Mouse (Mus musculus): ENCODE measurements around the gene Tcea3. TPM values are rescaled to one million over a fixed set of nuclear protein-coding genes. Genes with fewer than 3 reads are reported as not detected.
A peak's percentile ranks its signal among the peaks of the same experiment; 100 is the strongest.

Gene Tcea3
- total RNA-seq, 1 experiment: 75.1 TPM

- H3K4me3 ChIP-seq (ENCODE audit: insufficient read depth in 1 of 2, low read depth in 1 of 2, low read length in 2 of 2, poor library complexity in 1 of 2, severe bottlenecking in 1 of 2): no peak overlapping the region
- H3K36me3 ChIP-seq (ENCODE audit: control insufficient read depth, insufficient read depth, low read length, poor library complexity, severe bottlenecking): peaks cover 2% of the 10 kb centered on the region; the same call in 1 of the 2 replicates
- DNase-seq (ENCODE audit: low read depth, low spot score): no peak
- no peak overlapping the region for H3K9ac ChIP-seq (ENCODE audit: insufficient read depth, low read depth, low read length, poor library complexity, severe bottlenecking)
- in situ Hi-C loops (cut with MboI; ENCODE audit: low sequenced_read_pairs in 2 of 2, unreplicated experiment in 2 of 2): no loop called here
- H3K9me3 ChIP-seq (ENCODE audit: control insufficient read depth, insufficient read depth, low read depth, low read length): no peaks in the 10 kb centered on the region
- H3K4me1 ChIP-seq (ENCODE audit: control insufficient read depth in 2 of 2, insufficient read depth in 2 of 2, low read length in 2 of 2, poor library complexity in 1 of 2): peaks cover 2 to 6% of the 10 kb centered on the region in 2 experiments; a peak in 3 of 4 replicates
- TF ChIP-seq ZC3H11A (IDR thresholded peaks at IDR 0.05; ENCODE audit: borderline replicate concordance, low read depth, low read length) (no peak), CHD2 (IDR thresholded peaks at IDR 0.05; ENCODE audit: low read depth, low read length) (no peak), ZNF384 (IDR thresholded peaks at IDR 0.05; ENCODE audit: low read depth, low read length) (no peak), MAFK (IDR thresholded peaks at IDR 0.05; ENCODE audit: insufficient read depth, low read depth, low read length) (no peak), HCFC1 (IDR thresholded peaks at IDR 0.05; ENCODE audit: borderline replicate concordance, insufficient read depth, low read length) (no peak)
- no peak overlapping the region for H3K27ac ChIP-seq (ENCODE audit: insufficient read depth, low read depth, low read length, poor library complexity, severe bottlenecking)
Measured at GRCm38 (mm10) chr4:136204775-136205174, 42.8 kb upstream of the Tcea3 start.

DNA sequence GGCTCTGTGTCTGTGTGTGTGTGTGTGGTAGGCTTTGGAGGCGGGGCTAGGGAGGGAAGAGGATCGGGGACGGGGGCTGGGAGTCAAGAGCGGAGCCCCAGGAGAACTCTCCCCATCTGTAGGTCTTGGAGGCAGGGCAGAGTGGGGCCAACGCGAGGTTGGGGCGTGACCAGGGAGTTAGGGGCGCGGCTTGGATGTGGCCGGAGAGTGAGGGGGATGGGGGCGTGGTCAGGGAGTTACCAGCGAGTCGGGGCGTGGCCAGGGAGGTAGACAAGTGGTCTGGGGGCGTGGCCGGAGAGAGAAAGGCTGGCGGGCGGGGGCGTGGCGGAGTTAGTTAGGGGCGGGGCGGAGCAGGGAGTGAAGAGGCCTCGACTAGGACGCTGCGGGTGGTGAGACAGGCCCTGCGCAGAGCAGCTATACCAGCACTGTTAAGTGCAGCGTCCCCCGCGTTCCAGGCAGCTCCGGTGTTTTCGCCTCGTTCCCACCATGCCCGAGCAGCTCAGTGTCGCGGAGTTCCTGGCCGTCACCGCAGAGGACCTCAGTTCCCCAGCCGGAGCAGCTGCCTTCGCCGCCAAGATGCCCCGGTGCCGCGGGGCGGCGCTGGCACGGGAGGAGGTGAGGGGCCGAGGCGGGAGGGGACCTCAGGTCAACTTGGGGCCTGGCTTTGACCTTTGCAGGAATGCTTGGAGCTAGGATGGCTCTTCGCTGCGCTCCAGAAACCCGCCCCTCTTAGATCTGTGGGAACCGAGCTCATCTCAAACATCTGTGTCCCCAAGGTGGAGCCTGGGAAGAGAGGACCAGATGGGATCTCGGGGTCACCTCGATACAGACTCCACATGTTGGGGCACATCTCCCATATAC, 41.3 kb upstream of the Tcea3 start, which contains the start of gene Asap3:
TSS of gene Asap3 (plus strand) at position 333 of the 861 bp plus-strand sequence.
- in situ Hi-C loops (cut with MboI; ENCODE audit: low sequenced_read_pairs in 2 of 2, unreplicated experiment in 2 of 2): no loop called here
- H3K9me3 ChIP-seq (ENCODE audit: control insufficient read depth, insufficient read depth, low read depth, low read length): no peaks in the 10 kb centered on the region
- peaks cover 2 to 4% of the 10 kb centered on the region in 2 experiments; a peak in 3 of 4 replicates for H3K4me1 ChIP-seq (ENCODE audit: control insufficient read depth in 2 of 2, insufficient read depth in 2 of 2, low read length in 2 of 2, poor library complexity in 1 of 2)
- peak within 1 kb of the TSS; percentile 73 to 86 for H3K4me3 ChIP-seq (ENCODE audit: insufficient read depth in 1 of 2, low read depth in 1 of 2, low read length in 2 of 2, poor library complexity in 1 of 2, severe bottlenecking in 1 of 2)
- H3K9ac ChIP-seq (ENCODE audit: insufficient read depth, low read depth, low read length, poor library complexity, severe bottlenecking): peak within 1 kb of the TSS; percentile 70
- H3K36me3 ChIP-seq (ENCODE audit: control insufficient read depth, insufficient read depth, low read length, poor library complexity, severe bottlenecking): peaks cover 9% of the 10 kb centered on the region; the same call in 1 of the 2 replicates
- TF ChIP-seq MAFK (IDR thresholded peaks at IDR 0.05; ENCODE audit: insufficient read depth, low read depth, low read length) (no peak), HCFC1 (IDR thresholded peaks at IDR 0.05; ENCODE audit: borderline replicate concordance, insufficient read depth, low read length) (no peak; the same call in 1 of the 2 replicates)
- peak; percentile 95 for DNase-seq (ENCODE audit: low read depth, low spot score)
- H3K27ac ChIP-seq (ENCODE audit: insufficient read depth, low read depth, low read length, poor library complexity, severe bottlenecking): peak within 1 kb of the TSS; percentile 41

DNA sequence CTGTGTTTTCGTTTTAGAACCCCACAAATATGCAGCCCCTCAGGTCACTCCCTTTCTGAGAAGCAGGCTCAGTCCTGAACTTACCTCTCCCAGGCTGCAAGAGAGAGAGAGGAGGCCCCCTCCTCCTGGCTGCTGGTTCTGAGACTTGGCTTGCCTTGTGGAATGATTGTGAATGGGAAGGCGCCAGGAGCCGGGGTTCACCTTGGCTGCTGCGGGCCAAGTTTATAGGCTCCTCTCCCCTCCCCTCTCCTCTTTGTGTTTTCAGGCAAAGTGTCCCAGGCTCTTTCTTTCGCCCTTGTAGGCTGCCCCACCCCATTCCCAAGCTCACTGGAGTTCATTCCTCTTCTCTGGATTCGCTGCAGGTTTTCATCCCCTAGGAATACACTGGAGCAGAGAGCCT, 40.6 kb upstream of the Tcea3 start:
- no peak for TF ChIP-seq ZNF384 (IDR thresholded peaks at IDR 0.05; ENCODE audit: low read depth, low read length)
- TF ChIP-seq CHD2 (IDR thresholded peaks at IDR 0.05; ENCODE audit: low read depth, low read length): no peak
- TF ChIP-seq MAFK (IDR thresholded peaks at IDR 0.05; ENCODE audit: insufficient read depth, low read depth, low read length): no peak
- TF ChIP-seq ZC3H11A (IDR thresholded peaks at IDR 0.05; ENCODE audit: borderline replicate concordance, low read depth, low read length): no peak
- no peak for TF ChIP-seq HCFC1 (IDR thresholded peaks at IDR 0.05; ENCODE audit: borderline replicate concordance, insufficient read depth, low read length)
- Histone ChIP-seq H3K9me3 (ENCODE audit: control insufficient read depth, insufficient read depth, low read depth, low read length) (no peaks in the 10 kb centered on the region), H3K4me1 (ENCODE audit: control insufficient read depth in 2 of 2, insufficient read depth in 2 of 2, low read length in 2 of 2, poor library complexity in 1 of 2) (peaks cover 2 to 4% of the 10 kb centered on the region in 2 experiments; a peak in 3 of 4 replicates), H3K4me3 (ENCODE audit: insufficient read depth in 1 of 2, low read depth in 1 of 2, low read length in 2 of 2, poor library complexity in 1 of 2, severe bottlenecking in 1 of 2) (peak overlapping the region; percentile 73 to 86), H3K27ac (ENCODE audit: insufficient read depth, low read depth, low read length, poor library complexity, severe bottlenecking) (peak overlapping the region; percentile 41; the same call in 1 of the 2 replicates), H3K36me3 (ENCODE audit: control insufficient read depth, insufficient read depth, low read length, poor library complexity, severe bottlenecking) (peaks cover 9% of the 10 kb centered on the region; the same call in 1 of the 2 replicates), H3K9ac (ENCODE audit: insufficient read depth, low read depth, low read length, poor library complexity, severe bottlenecking) (peak overlapping the region; percentile 70)
- in situ Hi-C loops (cut with MboI; ENCODE audit: low sequenced_read_pairs in 2 of 2, unreplicated experiment in 2 of 2): no loop called here
- DNase-seq (ENCODE audit: low read depth, low spot score): no peak

GRCm38 (mm10) chr4:136210931-136211330, 36.6 kb upstream of the Tcea3 start:
- Histone ChIP-seq H3K36me3 (ENCODE audit: control insufficient read depth, insufficient read depth, low read length, poor library complexity, severe bottlenecking) (peaks cover 11% of the 10 kb centered on the region; the same call in 1 of the 2 replicates), H3K4me1 (ENCODE audit: control insufficient read depth in 2 of 2, insufficient read depth in 2 of 2, low read length in 2 of 2, poor library complexity in 1 of 2) (peaks cover 2 to 4% of the 10 kb centered on the region in 2 experiments; a peak in 3 of 4 replicates), H3K27ac (ENCODE audit: insufficient read depth, low read depth, low read length, poor library complexity, severe bottlenecking) (no peak overlapping the region), H3K9ac (ENCODE audit: insufficient read depth, low read depth, low read length, poor library complexity, severe bottlenecking) (no peak overlapping the region), H3K4me3 (ENCODE audit: insufficient read depth in 1 of 2, low read depth in 1 of 2, low read length in 2 of 2, poor library complexity in 1 of 2, severe bottlenecking in 1 of 2) (no peak overlapping the region), H3K9me3 (ENCODE audit: control insufficient read depth, insufficient read depth, low read depth, low read length) (no peaks in the 10 kb centered on the region)
- TF ChIP-seq ZC3H11A (IDR thresholded peaks at IDR 0.05; ENCODE audit: borderline replicate concordance, low read depth, low read length) (no peak), MAFK (IDR thresholded peaks at IDR 0.05; ENCODE audit: insufficient read depth, low read depth, low read length) (no peak), ZNF384 (IDR thresholded peaks at IDR 0.05; ENCODE audit: low read depth, low read length) (no peak), CHD2 (IDR thresholded peaks at IDR 0.05; ENCODE audit: low read depth, low read length) (no peak), HCFC1 (IDR thresholded peaks at IDR 0.05; ENCODE audit: borderline replicate concordance, insufficient read depth, low read length) (no peak)
- DNase-seq (ENCODE audit: low read depth, low spot score): no peak
- in situ Hi-C loops (cut with MboI; ENCODE audit: low sequenced_read_pairs in 2 of 2, unreplicated experiment in 2 of 2): no loop called here
